Mouse (Mus musculus): ENCODE measurements around the gene Stard3.
A peak's percentile ranks its signal among the peaks of the same experiment; 100 is the strongest.

Stard3 gene

DNA sequence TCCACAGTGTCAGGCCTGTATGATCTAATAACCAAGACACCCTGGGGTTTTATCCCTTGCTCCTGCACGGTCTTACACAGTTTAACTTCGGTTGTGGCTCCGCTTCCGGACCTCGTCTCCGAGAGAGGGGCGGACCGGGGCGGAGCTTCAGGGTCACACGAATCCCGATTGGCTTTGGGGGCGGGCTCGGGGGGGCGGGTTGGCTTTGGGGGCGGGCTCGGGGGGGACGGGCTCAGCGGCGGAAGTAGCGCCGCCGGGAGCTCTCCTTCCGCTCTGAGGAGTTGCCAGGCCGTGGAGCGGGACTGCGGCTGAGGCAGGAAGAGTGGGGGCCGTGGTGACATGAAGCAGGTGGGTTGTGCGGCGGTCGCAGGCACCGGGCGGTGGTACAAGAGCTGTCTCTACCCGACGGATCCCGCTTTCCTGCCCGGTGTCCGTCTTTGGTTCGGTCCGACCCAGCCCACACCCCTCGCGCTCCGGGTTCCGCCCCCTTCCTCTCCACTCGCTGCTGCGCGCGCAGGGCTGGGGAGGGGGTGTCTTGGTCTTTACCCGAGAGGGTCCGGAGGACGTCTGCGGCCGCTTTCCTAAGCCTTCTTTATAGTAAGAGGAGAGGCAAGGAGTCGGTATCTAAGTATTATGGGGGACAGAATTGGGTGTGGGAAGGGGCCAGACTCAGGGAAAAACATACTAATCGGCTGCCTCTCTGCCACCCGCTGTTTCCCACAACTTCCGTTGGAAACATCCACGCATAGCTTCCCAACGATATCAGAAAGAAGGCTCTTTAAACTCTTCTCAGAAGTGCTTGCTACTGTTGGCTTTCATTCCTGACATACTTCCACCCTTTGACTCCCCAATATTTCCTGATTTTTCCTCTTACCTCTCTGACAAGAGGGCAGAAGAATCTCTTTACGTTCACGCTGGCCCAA lies at the start of gene Stard3:
Gene Stard3 (plus strand): TSS at position 208 of the 923 bp plus-strand sequence.
- peak; percentile 95 for DNase-seq (ENCODE audit: low read depth, low spot score)

DNA sequence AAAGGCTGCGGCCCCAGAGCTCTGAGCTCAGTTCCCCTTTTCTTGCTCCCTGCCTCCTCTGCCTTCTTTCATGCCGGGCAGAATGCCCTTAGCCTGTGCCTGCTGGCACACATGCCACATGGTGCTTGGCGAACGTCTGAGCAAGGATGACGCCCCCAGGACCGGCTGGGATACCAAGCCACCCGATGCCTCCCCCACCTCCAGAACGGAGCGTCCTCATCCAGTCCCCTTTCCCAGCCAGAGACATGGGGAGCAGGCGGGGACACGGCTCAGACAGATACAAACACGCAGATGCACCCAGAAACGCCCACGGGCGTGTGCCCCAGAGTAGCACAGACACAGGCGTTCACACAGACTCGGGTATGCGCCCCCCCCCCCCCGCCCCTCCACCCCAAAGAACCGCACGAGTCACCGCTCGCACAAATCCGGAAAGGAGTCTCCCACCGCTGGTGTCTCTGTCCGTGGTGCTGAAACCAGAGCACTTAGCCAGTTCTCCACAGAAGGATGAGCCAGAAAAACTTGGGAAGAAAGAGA lies 44.3 kb upstream of the Stard3 start:
- DNase-seq (ENCODE audit: low read depth, low spot score), result peak; percentile 86

DNA sequence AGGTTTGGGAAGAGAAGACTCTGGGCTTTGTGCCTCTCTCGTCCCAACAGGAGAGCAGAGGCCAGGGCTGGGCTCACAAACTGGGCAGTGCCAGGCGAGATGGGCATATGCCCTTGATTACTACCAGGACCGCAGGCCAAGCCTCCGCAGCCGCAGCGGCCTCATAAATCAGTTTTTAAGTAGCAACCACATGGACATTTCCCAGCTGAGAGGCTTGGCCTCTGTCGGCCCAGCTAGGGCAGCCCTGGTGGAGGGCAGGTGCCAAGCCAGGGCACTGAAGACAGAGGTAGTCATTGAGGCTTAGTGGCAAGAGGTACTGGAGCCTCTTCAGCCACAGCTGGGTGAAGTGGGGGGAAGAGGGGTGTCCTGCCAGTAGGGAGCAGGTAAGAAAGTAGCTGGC lies 40.7 kb upstream of the Stard3 start:
- DNase-seq (ENCODE audit: low read depth, low spot score), result no peak

DNA sequence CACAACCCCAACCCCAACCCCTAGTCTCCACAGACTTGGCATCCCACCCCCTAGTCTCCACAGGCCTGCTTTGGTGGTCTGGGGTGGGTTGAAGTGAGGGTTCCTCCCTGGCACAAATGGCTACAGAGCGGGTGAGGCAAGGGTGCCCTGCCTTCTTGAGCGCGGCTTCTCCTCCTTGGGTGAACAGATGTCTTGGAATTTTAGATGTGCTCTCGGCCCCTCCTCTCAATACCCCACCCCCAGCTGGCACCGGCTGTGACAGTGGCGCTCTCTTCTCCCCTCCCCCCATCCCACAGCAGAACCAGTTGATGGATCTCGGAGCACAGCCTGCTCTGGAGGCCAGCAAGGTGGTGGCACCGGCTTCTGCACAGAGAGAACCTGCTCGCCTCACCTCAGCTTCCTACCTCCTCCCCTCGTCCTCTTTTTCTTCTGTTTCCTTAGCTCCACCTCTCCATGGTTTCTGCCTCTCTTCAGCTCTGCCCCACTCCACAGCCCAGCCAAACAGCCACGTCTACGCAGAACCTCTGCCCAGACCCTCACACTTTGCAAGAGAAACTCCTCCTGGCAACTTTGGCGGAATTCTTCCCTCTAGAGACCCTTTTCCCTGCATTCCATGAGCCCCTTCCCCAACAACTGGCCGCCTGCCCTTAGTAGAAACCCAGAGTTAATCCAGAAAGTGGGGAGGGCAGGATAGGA lies 39.6 kb upstream of the Stard3 start:
- peak; percentile 45 for DNase-seq (ENCODE audit: low read depth, low spot score)

DNA sequence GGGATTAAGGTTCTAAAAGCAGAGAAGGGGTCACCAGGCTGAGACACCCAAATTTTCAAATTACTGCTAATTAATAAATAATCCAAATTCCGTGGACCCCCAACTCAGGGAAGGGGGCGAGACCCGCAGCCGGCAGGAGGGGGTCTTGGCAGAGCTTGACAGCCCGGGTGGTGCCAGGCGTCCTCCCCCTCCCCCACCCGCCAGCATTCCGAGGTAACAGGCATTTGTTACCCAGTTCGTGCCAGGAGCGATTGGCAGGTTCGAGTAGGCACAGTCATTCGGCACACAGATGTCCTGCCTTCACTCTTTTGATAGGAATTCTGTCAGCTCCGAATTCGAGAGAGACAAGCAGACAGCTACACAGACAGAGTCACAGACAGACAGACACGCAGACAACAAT lies 39.0 kb upstream of the Stard3 start:
- peak; percentile 83 for DNase-seq (ENCODE audit: low read depth, low spot score)

DNA sequence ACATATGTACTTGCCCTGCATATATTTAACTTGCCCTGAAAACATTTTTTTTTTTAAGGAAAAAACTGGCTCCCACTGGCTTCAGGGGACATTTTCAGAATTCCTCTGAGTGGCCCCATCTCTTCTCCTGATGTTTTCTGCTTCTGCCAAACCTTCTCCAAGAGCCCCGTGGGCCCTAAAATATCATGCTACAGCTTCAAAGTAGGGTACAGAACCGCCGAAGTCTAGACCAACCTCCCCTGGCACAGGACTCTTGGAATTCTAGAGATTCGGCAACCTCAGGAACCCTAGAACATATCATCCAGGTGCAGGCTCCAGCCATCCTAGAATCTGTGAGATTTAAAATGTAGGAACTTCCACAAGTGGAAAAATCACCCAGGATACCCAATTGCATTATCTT lies 38.6 kb upstream of the Stard3 start:
- DNase-seq (ENCODE audit: low read depth, low spot score), result no peak

DNA sequence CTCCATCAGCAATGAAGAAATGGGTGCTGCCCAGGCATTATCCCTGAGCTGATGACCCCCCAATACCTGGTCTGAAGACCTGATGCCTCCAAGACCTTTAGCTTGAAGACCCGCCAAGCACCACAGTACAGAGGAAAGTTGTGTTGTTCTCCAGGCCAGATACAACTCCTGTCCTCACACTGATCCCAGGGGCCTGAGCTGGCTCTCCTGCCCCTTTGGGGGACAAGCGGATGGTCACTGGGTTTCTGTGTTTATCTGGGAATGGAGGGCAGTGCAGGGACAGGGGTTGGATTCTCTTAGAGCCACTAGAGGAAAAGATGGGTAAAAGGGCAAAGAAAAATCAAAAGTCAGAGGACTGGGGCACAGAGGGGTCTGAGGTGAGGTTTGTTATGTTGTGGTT lies 38.2 kb upstream of the Stard3 start:
- no peak for DNase-seq (ENCODE audit: low read depth, low spot score)

DNA sequence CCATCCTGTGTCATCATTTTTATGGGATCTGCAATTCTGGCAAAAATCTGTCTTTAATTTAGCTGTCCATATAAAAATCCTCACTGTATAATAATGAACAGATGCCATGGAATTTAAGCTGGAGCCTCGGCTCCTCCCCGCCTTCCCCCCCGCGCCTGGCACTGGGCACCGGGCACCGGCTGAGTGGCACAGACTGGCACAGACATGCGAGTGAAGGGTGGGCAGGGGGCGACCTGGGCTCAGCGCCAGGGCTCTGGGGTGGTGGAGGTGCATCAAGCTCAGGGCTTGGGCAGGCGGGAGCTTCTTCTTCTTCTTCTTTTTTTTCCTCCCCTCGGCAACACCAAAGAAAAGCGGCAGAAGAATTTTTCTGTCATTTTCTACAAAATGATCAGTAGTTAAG lies 37.8 kb upstream of the Stard3 start:
- DNase-seq (ENCODE audit: low read depth, low spot score), result peak; percentile 68

DNA sequence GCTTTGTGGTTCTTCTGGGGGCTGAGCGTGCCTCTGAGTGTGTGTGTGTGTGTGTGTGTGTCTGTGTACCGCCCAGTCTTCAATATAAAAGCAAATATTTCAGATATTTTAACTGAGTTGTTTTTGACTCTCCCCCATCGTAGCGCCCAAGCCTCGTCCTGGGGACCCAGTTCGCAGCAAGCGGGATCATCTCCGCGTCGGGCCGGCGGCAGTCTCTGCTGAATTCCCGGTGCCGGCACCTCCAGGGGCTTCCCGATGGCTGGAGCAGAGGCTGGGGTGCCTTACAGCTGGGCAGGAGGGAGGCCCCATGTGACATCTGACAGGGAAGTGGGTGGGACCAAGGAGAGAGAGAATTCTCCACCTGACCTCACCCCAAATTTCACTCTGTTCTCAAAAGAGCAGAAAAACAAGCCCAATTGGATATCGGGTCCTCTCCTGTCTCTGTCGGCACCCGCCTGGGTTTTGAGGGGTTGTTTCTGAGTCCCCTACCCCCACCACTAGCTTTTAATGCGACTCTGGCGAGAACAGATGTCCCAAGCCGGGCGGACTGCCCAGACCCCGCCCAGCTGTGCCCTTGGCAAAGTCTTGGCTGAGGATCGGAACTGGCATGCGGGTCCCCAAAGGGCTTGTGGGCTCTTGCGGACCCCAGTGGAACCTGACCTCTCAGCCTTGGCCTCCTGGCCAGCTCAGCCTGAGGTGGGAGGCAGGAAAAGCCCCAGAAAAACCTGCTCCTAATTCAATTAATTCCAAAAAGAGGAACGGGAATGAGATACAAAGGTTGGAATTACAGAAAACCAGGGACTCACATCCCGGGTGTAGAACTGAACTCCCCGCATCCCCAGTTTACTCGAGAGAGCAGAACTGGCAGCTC lies 37.1 kb upstream of the Stard3 start:
- DNase-seq (ENCODE audit: low read depth, low spot score), result peak; percentile 51

DNA sequence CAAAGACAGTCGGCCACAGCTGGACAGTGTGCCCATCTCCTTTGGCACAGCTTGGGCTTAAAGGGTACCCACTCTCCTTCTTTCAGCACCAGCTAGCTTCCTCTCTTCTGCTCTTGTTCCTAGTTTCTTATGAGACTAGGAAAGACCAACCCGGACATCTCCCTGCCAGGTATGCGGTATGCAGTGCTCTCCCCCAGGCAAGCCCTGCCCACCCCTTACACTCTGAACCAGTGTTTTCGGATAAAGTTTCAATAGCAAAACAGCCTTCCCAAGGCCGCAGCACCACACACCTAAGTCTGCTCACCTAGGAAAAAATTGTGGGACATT lies 36.5 kb upstream of the Stard3 start:
- DNase-seq (ENCODE audit: low read depth, low spot score), result no peak

DNA sequence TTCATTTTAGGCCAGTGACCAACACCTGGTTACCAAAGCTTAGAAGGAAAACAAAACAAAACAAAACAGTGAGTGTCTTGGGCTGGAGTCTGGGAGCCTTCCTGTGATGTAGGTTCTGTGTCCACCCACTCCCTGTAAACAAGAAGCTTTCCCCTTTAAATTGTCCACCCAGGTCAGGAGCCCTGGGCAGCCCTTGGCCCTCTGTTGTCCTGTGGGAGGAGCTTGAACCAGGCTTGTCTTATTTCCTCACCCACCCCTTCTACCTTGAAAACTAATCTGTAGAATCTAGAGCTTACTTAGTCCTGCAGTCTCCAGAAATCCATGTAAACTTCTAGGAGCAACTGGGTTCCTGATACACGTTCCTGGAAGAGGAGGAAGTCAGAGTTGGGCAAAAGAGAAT lies 36.0 kb upstream of the Stard3 start:
- DNase-seq (ENCODE audit: low read depth, low spot score), result peak; percentile 55

DNA sequence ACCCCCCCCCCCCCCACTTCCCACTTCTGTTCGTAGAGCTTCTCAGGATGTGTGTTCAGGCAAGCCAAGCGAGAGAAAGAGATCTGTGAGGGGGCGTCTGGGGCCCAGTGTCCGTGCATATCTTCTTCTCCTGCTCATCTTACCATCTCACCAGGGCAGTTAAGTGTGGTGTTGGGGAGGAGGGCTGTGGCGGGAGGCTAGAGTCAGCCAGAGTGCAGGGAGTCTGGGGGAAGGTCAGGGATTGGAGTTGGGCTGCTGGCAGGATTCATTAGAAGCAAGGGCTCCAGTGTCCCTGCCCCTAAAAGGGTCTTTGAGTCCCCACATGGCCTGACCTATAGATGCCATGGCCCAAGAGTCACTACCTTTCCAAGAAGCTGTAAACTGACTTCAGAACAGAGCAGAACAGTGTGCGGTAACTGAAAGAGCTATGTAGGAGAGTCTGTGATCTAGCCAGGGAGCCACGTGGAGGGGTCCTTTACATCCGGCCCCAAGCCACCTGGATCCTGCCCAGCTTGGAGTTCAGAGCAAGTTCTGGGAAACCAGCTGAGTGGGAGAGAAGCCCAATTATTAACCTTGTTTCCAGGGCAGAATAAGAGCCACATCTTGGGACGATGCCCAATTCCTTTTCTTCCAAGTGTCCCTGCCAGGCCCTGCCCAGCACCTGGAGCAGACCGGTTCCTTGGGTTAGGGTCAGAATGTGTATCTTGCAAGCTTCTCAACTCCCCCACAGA lies 34.9 kb upstream of the Stard3 start:
- DNase-seq (ENCODE audit: low read depth, low spot score), result no peak

DNA sequence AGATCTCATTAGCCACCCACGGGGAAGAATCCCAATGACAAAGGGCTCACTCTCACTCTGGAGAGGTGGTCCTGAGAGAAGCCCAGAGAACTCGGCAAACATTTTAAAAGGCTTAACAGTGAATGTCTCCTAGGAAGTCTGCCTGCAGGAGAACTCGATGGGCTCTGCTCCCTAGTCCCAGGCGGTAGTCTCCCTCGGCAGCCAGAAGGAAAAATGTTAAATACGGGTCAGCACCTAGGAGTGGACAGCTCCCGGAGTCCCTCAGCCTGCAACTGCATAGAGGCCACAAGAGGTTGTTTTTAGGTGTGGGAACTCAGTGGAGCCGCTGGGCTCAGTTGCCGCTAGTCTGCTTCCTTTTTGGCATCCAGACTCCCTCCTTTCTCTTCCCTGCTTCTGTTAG lies 34.2 kb upstream of the Stard3 start:
- DNase-seq (ENCODE audit: low read depth, low spot score), result no peak

DNA sequence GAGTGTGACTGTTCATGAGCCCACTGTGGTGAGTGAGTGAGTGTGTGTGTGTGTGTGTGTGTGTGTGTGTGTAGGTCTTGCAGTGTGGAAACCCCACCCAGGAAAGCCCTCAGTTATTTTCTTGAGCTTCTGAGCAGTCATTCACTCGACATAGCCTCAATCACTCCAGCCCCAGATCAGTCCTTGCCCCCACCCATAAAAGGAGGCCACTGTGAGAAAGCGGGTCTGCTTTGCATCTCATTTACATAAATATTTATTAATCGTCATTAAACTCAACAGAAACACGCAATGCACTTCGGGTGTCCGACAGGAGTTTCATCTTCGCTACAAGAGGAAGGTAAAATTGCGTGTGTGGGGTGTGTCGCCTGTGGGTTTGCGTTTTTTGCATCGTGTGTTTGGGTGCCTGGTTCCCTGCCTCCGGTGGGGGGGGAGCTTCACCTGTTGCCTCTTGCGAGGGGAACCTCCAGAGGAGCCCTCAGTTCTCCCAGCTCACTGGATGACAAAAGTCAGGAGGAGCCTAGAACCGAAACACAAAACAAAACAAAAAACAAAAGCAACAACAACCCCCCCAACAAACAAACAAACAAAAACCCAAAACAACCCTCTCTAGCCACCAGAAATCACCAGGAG lies 32.9 kb upstream of the Stard3 start:
- no peak for DNase-seq (ENCODE audit: low read depth, low spot score)

DNA sequence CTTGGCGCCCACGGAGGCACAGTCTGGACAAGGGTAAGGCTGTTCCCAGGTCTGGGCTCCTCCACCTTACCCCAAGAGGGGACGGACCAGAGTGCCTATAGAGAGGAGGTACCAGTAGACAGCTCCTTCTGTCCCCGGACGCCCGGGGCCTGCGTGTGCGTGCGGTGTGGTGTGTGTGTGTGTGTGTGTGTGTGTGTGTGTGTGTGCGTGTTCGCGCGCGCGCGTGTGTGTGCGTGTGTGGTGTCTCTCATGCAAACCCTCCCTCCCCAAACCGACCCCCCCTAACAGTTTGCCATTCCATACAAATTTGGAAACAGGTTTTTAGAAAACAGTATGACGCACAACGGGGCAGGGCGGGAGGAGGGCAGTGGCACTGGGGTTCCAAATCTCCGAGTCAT lies 32.3 kb upstream of the Stard3 start:
- DNase-seq (ENCODE audit: low read depth, low spot score), result peak; percentile 56

DNA sequence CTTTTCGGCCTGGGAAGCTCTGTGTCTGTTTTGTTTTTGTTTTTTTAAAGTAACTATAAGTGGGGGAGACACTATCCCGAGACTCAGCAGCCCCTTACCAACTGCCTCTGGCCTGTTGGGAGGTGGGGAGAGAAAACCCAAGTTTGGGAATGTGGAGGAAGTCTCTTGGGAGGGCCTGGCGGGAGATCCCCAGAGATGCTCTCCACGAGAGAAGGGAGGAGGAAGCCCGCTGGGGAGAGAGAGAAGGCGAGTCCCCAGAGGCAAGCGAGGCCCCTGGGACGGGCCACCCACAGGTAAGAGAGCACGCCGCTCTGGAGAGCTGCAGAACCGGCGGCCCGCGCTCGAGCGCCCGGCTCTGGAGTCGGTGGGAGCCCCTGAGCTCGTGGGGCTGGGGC lies 31.4 kb upstream of the Stard3 start:
- no peak for DNase-seq (ENCODE audit: low read depth, low spot score)

DNA sequence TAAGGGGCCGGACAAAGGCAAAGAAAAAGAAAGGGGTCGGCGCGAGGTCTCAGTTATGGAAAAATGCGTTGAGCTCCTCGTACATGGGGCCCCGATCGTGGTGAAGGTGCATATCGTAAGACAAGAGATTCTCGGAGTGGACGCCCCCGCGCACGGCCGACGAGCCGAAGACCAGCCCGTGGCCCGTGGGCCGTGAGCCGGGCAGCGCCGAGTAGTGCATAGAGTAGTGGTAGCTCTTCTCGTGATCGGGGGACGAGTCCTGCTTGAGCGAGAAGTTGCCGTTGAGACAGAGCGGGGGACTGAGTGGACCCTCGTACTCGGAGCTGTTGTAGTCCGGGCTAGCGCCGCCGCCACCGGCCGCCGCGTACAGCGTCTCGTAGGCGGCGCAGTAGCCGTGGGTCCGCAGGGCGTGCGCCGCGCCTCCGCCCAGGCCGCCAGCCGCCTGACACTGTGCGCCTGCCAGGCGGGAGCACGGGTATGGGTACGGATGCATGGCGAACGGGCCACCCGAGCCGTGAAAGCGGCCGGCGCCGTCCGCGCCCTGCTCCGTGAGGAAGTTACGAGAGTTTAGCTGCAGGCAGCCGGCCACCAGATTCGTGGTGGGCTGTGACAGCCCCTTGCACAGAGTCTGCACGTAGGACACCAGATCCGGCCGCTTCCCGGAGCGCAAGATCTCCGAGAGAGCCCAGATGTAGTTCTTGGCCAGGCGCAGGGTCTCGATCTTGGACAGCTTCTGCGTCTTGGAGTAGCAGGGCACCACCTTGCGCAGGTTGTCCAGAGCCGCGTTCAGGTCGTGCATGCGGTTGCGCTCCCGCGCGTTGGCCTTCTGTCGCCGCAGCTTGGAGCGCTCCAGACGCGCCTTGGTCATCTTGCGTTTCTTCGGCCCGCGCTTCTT lies 30.8 kb upstream of the Stard3 start:
- DNase-seq (ENCODE audit: low read depth, low spot score), result peak; percentile 59

DNA sequence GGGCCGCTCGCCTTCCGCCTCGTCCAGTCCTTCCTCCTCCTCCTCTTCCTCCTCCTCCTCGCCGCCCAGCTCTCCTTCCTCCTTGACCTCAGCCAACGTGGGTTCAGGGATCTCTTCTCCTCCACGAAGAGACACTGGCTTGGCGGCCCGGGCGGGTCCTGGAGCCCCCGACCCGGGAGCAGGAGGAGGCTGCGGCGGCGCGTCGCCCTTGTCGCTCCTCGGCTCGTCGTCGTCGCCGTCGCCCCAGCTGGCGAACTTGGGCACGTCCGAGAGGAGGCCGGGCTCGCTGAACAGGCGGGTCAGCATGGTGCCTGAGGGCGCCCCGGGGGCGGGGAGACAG lies 30.2 kb upstream of the Stard3 start:
- DNase-seq (ENCODE audit: low read depth, low spot score), result no peak

DNA sequence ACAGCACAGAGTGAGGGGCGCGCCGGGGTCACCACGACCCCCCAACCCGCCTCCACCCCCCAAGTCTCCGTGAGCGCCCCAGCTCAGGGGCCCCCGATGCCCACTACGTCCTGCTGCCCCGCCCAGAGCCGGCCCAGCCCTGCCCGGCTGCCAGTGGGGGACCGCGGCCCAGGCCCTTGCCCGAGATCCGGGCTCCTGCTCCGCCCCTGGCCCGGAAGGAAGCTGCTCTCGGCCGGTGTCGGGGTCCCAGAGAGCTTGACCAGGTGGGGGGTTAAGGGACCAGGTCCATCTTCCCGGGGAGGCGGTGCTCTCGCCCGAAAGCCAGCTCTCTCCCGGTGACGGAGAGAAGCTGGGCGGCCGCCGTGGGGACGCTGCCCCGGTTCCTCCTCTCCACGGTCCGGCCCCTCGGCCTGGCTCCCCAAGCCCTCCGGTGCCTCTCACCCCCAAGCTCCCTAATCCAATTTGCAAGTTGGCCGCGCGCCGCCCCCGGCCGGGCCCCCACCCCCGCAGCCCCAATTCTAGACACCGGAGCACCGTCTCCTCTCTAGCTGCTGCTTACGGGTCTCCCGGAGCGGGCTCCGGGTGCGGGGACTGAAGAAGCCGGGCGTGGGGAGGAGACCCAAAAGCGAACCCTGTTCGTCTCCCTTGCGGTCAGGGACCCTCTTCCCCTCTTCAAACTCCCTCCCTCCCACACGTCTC lies 29.6 kb upstream of the Stard3 start:
- peak; percentile 61 for DNase-seq (ENCODE audit: low read depth, low spot score)
